9 mouse cellular contexts compared by ENCODE assay signal in the genomic region with DNA sequence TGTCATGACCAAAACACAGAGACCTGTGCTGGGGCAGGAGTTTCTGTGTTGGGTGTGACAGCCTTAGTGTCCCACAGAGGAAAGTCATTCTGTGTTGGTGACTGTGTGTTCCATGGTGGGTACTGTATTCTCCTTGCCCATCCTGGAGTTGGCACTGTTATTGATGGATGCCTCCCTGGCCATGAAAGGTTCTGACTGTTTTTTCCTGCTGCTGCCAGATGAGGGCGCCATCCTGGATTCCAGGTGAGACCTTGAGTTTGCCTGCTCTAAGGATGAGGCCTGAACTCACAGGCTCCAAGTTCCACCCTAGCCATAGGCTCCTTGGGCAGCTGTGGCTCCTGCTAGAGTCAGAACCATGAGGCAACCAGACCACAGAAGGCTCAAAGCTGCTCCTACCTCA. TPM values are rescaled to one million over a fixed set of nuclear protein-coding genes. Genes with fewer than 3 reads are reported as not detected.
A peak's percentile ranks its signal among the peaks of the same experiment; 100 is the strongest.
DNase-seq lines count a peak whose midpoint lies in the region; ATAC-seq and TF ChIP-seq lines count a peak whose summit lies in the region.
"Had no signal": no experiment of that assay in that cellular context is flagged by ENCODE, and none has a peak within 500 bp of the region (broad histone marks: within the 10 kb centered on the region; RNA-seq: fewer than 3 reads in every experiment).

No protein-coding gene starts in this region.

- no peak overlapping the region for H3K27ac ChIP-seq in kidney, postnatal 0 days
- no peak overlapping the region for H3K27ac ChIP-seq in ES-Bruce4 (ENCODE audit: insufficient read depth, low read length)
- H3K27ac ChIP-seq in forebrain, embryonic 10.5 days, result no peak overlapping the region
- H3K27ac ChIP-seq: embryonic facial prominence, embryonic 12.5 days had no signal

- H3K9me3 ChIP-seq in kidney, postnatal 0 days (replicated peaks; ENCODE audit: low read length), result no peaks in the 10 kb centered on the region
- no peaks in the 10 kb centered on the region for H3K9me3 ChIP-seq in ES-Bruce4 (replicated peaks; ENCODE audit: control insufficient read depth, insufficient read depth, low read length, poor library complexity, severe bottlenecking)
- H3K9me3 ChIP-seq in forebrain, embryonic 10.5 days, result no peaks in the 10 kb centered on the region
- H3K9me3 ChIP-seq: embryonic facial prominence, embryonic 12.5 days had no signal

- TF ChIP-seq EP300 in ES-Bruce4 (IDR thresholded peaks at IDR 0.05; ENCODE audit: insufficient read depth, low read depth, low read length), result no peak

- peak; percentile 46; the same call in 1 of the 2 replicates for TF ChIP-seq CTCF in kidney, postnatal 0 days (IDR thresholded peaks at IDR 0.05; ENCODE audit: low read depth)
- peak; percentile 89 for TF ChIP-seq CTCF in ES-Bruce4 (IDR thresholded peaks at IDR 0.05; ENCODE audit: low read depth, low read length)

- no peak overlapping the region for H3K9ac ChIP-seq in kidney, postnatal 0 days (ENCODE audit: low read depth, low read length)
- H3K9ac ChIP-seq in ES-Bruce4 (ENCODE audit: low read depth, poor library complexity, severe bottlenecking), result no peak overlapping the region
- H3K9ac ChIP-seq: embryonic facial prominence, embryonic 12.5 days had no signal

- DNase-seq in adrenal gland, postnatal 36 days, result peak; percentile 10 to 32
- DNase-seq in adrenal gland, adult 8-10 months, result no peak
- no peak for DNase-seq in kidney, postnatal 0 days (ENCODE audit: low spot score)
- no peak for DNase-seq in kidney, postnatal 10 days
- DNase-seq in forebrain, embryonic 10.5 days (ENCODE audit: extremely low spot score, low spot score), result no peak
- DNase-seq in frontal cortex, adult 2 months (ENCODE audit: extremely low spot score in 1 of 2, low spot score in 1 of 2), result no peak

- no peak overlapping the region for H3K4me2 ChIP-seq in kidney, postnatal 0 days (ENCODE audit: low read length)
- H3K4me2 ChIP-seq: embryonic facial prominence, embryonic 12.5 days had no signal

- H3K27me3 ChIP-seq in kidney, postnatal 0 days (ENCODE audit: insufficient read depth, low read length), result no peaks in the 10 kb centered on the region
- no peaks in the 10 kb centered on the region for H3K27me3 ChIP-seq in ES-Bruce4 (ENCODE audit: control insufficient read depth, insufficient read depth, low read length, poor library complexity, severe bottlenecking)
- H3K27me3 ChIP-seq in forebrain, embryonic 10.5 days (ENCODE audit: poor library complexity, severe bottlenecking), result no peaks in the 10 kb centered on the region
- H3K27me3 ChIP-seq: embryonic facial prominence, embryonic 12.5 days had no signal

- no peak for TF ChIP-seq POLR2A in ES-Bruce4 (IDR thresholded peaks at IDR 0.05; ENCODE audit: insufficient read depth, low read length)

- no peaks in the 10 kb centered on the region for H3K4me1 ChIP-seq in kidney, postnatal 0 days (replicated peaks; ENCODE audit: insufficient read depth, low read length)
- no peaks in the 10 kb centered on the region for H3K4me1 ChIP-seq in ES-Bruce4 (ENCODE audit: control insufficient read depth, insufficient read depth, low read length)
- no peaks in the 10 kb centered on the region; the same call in 1 of the 2 replicates for H3K4me1 ChIP-seq in forebrain, embryonic 10.5 days
- H3K4me1 ChIP-seq: embryonic facial prominence, embryonic 12.5 days had no signal

- H3K36me3 ChIP-seq in kidney, postnatal 0 days (ENCODE audit: insufficient read depth, low read length), result 0 out of 2 replicates have a peak, but pooled peaks cover 3% of the 10 kb centered on the region
- H3K36me3 ChIP-seq in ES-Bruce4 (ENCODE audit: control insufficient read depth, insufficient read depth, low read length, poor library complexity, severe bottlenecking), result no peaks in the 10 kb centered on the region; the same call in 1 of the 2 replicates
- peaks cover 78% of the 10 kb centered on the region for H3K36me3 ChIP-seq in forebrain, embryonic 10.5 days (replicated peaks)

- no peak overlapping the region for H3K4me3 ChIP-seq in kidney, postnatal 0 days (replicated peaks; ENCODE audit: low read depth, low read length)
- no peak overlapping the region for H3K4me3 ChIP-seq in ES-Bruce4 (ENCODE audit: low read depth, low read length)
- H3K4me3 ChIP-seq in forebrain, embryonic 10.5 days, result no peak overlapping the region
- H3K4me3 ChIP-seq: embryonic facial prominence, embryonic 12.5 days had no signal

- WGBS in kidney, postnatal 0 days, result 44% methylated on average over 1 of the region's 1 CpGs
- WGBS in forebrain, embryonic 10.5 days, result 29% methylated on average over 1 of the region's 1 CpGs

- no peak for ATAC-seq in kidney, postnatal 0 days (replicated peaks; ENCODE audit: low FRiP score, low read depth)
- peak; percentile 41; the same call in 1 of the 2 replicates for ATAC-seq in common myeloid progenitor, adult 5-6 weeks (replicated peaks; ENCODE audit: low read depth, poor library complexity, severe bottlenecking)

RNA-seq across cellular contexts. Expression of a gene that starts 47.4 kb away (rescaled TPM):
- 10 to 100 TPM; 27.0 to 28.2 TPM for total RNA-seq in adrenal gland, postnatal 36 days (2021)
- 10 to 100 TPM; 26.2 to 30.4 (median 29.1) TPM for total RNA-seq in adrenal gland, adult 8-10 months (2022)
- 30.1 and 33.1 TPM in 2 replicates for polyA plus RNA-seq in kidney, postnatal 0 days (2015; fragmentation: Nextera tagmentation; extraction: Ambion mirVana)
- 88.7 and 107 TPM in 2 replicates for polyA plus RNA-seq in ES-Bruce4 (2011; ENCODE audit: insufficient read depth, insufficient read length, low read depth, missing spikeins)
- total RNA-seq in common myeloid progenitor, adult 5-6 weeks (2017), result 44.0 and 51.4 TPM in 2 replicates
- polyA plus RNA-seq in forebrain, embryonic 10.5 days (2016; fragmentation: Nextera tagmentation; extraction: Ambion mirVana), result 88.6 and 89.1 TPM in 2 replicates
- 28.3 and 33.4 TPM in 2 replicates for polyA plus RNA-seq in frontal cortex, adult 2 months (2012; rRNA removed)

RNA-seq across cellular contexts. Expression of a gene that starts 47.4 kb away (rescaled TPM):
- total RNA-seq in adrenal gland, postnatal 36 days (2021), result 10 to 100 TPM; 26.3 to 28.6 TPM
- total RNA-seq in adrenal gland, adult 8-10 months (2022), result 10 to 100 TPM; 21.4 to 32.1 (median 28.3) TPM
- 27.4 and 27.6 TPM in 2 replicates for polyA plus RNA-seq in kidney, postnatal 0 days (2015; fragmentation: Nextera tagmentation; extraction: Ambion mirVana)
- 45.1 and 50.3 TPM in 2 replicates for polyA plus RNA-seq in ES-Bruce4 (2011; ENCODE audit: insufficient read depth, insufficient read length, low read depth, missing spikeins)
- 36.8 and 50.1 TPM in 2 replicates for total RNA-seq in common myeloid progenitor, adult 5-6 weeks (2017)
- polyA plus RNA-seq in forebrain, embryonic 10.5 days (2016; fragmentation: Nextera tagmentation; extraction: Ambion mirVana), result 36.5 and 37.2 TPM in 2 replicates
- polyA plus RNA-seq in frontal cortex, adult 2 months (2012; rRNA removed), result 27.1 and 29.1 TPM in 2 replicates

Comparison
In these comparisons a context has a peak if more than half of its experiments do, and no peak if none do; other contexts are left out.
1. DNase-seq: peak in adrenal gland, postnatal 36 days (2 of 2); none in adrenal gland, adult 8-10 months (single experiment), kidney, postnatal 0 days (single experiment), kidney, postnatal 10 days (single experiment), forebrain, embryonic 10.5 days (single experiment) and frontal cortex, adult 2 months (0 of 2).